Mouse (Mus musculus): ENCODE measurements around the gene Ppm1g. TPM values are rescaled to one million over a fixed set of nuclear protein-coding genes. Genes with fewer than 3 reads are reported as not detected.
"Not testable (repeated sequence)": the region's sequence is repeated elsewhere in the genome, so short reads cannot be mapped to it uniquely, and the experiment has no call there.

Gene Ppm1g
- total RNA-seq, 2 experiments from 2014 or later = 41.1 to 45.7 TPM

DNA sequence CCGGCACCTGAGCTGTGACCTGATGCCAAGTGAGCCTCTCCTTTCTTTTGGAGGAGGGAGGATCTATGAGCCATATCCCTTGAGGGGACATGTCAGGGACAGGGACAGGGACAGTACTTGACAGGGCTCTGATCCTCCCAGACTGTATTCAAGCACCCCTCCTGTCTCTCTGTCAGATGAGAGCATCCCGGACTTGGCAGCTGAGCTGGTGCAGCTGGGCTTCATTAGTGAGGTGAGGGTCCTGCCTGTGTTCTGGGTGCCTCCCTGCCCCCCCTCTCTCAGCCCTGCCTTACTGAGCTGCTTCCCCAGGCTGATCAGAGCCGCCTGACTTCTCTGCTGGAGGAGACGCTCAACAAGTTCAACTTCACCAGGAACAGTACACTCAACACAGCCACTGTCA is 30.2 kb upstream of the Ppm1g start:
- Histone ChIP-seq H3K27ac (no peak overlapping the region), H3K4me3 (no peak overlapping the region)
- no peak for TF ChIP-seq CTCF (IDR thresholded peaks at IDR 0.05)
- DNase-seq = no peak
- intact Hi-C loops (cut with DNase I) = no loop called here

- intact Hi-C loops (cut with DNase I) = no loop called here
- peak overlapping the region; percentile 99 for H3K4me3 ChIP-seq
- no peak for DNase-seq
- H3K27ac ChIP-seq = peak overlapping the region; percentile 99
- TF ChIP-seq CTCF (IDR thresholded peaks at IDR 0.05) = no peak
These were observed 21.7 kb upstream of the Ppm1g start for GRCm38 (mm10) chr5:31242191-31242590.

- Histone ChIP-seq H3K4me3 (peak overlapping the region; percentile 99), H3K27ac (peak overlapping the region; percentile 99)
- no peak for DNase-seq
- intact Hi-C loops (cut with DNase I) = loop anchor here (2.0 kb wide), 2 partner anchors 21 to 49 kb away; partner anchors contain the start of genes Ift172 and Ppm1g
- TF ChIP-seq CTCF (IDR thresholded peaks at IDR 0.05) = no peak
These were observed 21.1 kb upstream of the Ppm1g start for GRCm38 (mm10) chr5:31241522-31242034.

GRCm38 (mm10) chr5:31240637-31241521 is 20.4 kb upstream of the Ppm1g start, which contains the start of the genes Nrbp1 and Gm9970:
TSS of gene Nrbp1 (plus strand) at chr5:31240864.
TSS of gene Gm9970 (minus strand) at chr5:31241232.
- DNase-seq = peak; percentile 99
- H3K4me3 ChIP-seq = peak within 1 kb of the TSS; percentile 99
- peak within 1 kb of the TSS; percentile 99 for H3K27ac ChIP-seq
- no peak for TF ChIP-seq CTCF (IDR thresholded peaks at IDR 0.05)
- intact Hi-C loops (cut with DNase I) = loop anchor here (2.0 kb wide), 2 partner anchors 20 to 50 kb away; partner anchors contain the start of genes Ift172 and Ppm1g

- no peak overlapping the region for H3K4me3 ChIP-seq
- no peak for TF ChIP-seq CTCF (IDR thresholded peaks at IDR 0.05)
- DNase-seq = no peak
- no peak overlapping the region for H3K27ac ChIP-seq
- intact Hi-C loops (cut with DNase I) = no loop called here
These were observed 6.2 kb upstream of the Ppm1g start for GRCm38 (mm10) chr5:31226641-31227040.

GRCm38 (mm10) chr5:31222696-31223095 is 2.2 kb upstream of the Ppm1g start:
- DNase-seq = no peak
- Histone ChIP-seq H3K27ac (no peak overlapping the region), H3K4me3 (no peak overlapping the region)
- TF ChIP-seq CTCF (IDR thresholded peaks at IDR 0.05) = no peak
- intact Hi-C loops (cut with DNase I) = loop anchor here (5.0 kb wide), 1 partner anchor 40 kb away; the partner anchor contains the start of gene Gtf3c2

DNA sequence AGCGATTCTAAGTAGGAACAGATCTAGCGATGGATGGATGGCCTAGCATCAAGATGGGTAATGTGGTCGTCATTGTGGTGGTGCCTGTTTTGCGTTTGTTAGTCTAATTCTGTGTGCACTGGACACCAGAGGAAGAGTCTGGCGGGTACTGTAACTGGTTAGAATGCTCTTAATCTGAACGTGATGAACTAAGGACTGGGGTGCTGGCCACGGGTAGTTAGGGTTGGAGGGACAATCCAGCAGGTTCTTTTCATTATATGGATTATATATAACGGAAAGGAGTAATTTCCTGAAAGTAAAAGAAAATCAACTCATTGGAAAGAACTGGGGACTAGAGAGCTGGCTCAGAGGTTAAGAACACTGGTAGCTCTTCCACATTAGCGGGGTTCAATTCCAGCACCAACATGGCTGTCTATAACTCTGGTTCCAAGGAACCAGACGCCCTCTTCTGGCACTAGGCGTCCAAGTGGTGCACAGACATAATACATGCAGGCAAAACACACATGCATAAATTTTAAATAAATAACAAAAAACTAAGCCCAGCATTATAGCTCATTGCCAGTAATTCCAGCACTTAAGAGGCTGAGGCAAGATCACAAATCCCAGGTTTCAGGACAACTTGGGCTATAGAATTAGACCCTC is 938 bp upstream of the Ppm1g start:
- Histone ChIP-seq H3K4me3 (peak overlapping the region; percentile 98), H3K27ac (peak overlapping the region; percentile 96)
- intact Hi-C loops (cut with DNase I) = loop anchor here (2.0 to 5.0 kb wide), 3 partner anchors 19 to 39 kb away; partner anchors contain the start of genes Gm9970, Gtf3c2, Nrbp1 and Zfp513
- no peak for DNase-seq
- peak; percentile 30; the same call in 1 of the 2 replicates for TF ChIP-seq CTCF (IDR thresholded peaks at IDR 0.05)

DNA sequence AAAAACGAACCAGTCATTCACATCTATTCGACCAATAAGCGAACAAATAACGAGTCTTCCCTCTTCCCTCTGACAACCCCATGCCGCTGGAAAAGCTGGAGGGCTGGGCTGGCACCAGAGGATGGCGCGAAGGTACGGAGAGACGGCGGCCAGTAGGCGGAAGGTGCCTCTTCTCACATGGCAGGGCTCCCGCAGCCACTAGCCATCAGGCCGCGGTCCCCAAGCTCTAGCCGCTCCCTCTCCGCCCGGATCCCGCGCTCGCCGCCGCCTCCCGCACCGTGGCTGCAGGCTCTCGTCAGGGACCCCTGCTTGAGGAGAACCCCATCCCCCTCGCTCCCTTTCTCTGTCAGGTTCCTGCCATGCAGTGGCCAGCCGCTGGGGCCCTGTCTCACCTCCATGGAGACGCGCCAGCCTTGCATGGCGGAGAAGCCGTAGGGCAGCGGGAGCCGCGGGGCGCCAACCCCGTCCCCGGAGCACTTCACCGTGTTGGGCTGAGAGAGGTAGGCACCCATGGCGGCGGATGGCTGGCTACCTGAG is 508 bp downstream of the Ppm1g start:
- Histone ChIP-seq H3K4me3 (peak overlapping the region; percentile 98), H3K27ac (peak overlapping the region; percentile 96)
- no peak for TF ChIP-seq CTCF (IDR thresholded peaks at IDR 0.05)
- intact Hi-C loops (cut with DNase I) = loop anchor here (2.0 to 5.0 kb wide), 4 partner anchors 17 to 107 kb away; partner anchors contain the start of genes Gm9970, Gtf3c2, Nrbp1 and Zfp513
- DNase-seq = peak; percentile 76

- no peak for TF ChIP-seq CTCF (IDR thresholded peaks at IDR 0.05)
- Histone ChIP-seq H3K27ac (peak overlapping the region; percentile 96), H3K4me3 (peak overlapping the region; percentile 98)
- no peak for DNase-seq
- intact Hi-C loops (cut with DNase I) = loop anchor here (5.0 kb wide), 1 partner anchor 108 kb away; no protein-coding TSS in a partner anchor
These were observed 1.0 kb downstream of the Ppm1g start for GRCm38 (mm10) chr5:31219474-31219873.

DNA sequence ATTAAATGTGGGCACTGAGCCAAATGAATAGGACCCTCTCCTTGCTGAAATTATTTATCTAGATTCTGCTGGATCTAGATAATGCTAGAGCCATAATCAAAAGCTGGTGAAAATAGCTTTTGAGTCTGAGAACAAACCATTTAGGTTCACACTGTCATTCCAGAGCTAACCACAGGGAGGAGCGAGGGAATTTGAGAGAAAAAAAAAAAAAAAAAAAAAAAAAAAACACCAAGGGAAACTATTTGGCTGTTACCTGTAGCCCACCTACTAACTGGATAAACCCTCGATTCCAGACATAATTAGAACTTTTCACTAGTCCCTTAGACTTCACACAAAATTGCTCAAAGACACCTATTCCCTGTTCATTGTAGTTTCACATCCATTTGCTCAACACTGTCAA is 1.4 kb downstream of the Ppm1g start:
- peak; percentile 51 for TF ChIP-seq CTCF (IDR thresholded peaks at IDR 0.05)
- intact Hi-C loops (cut with DNase I) = loop anchor here (5.0 kb wide), 1 partner anchor 108 kb away; no protein-coding TSS in a partner anchor
- peak overlapping the region; percentile 98 for H3K4me3 ChIP-seq
- H3K27ac ChIP-seq = peak overlapping the region; percentile 96
- DNase-seq = no peak

- intact Hi-C loops (cut with DNase I) = loop anchor here (5.0 kb wide), 1 partner anchor 109 kb away; no protein-coding TSS in a partner anchor
- no peak for TF ChIP-seq CTCF (IDR thresholded peaks at IDR 0.05)
- no peak for DNase-seq
- H3K27ac ChIP-seq = no peak overlapping the region
- H3K4me3 ChIP-seq = no peak overlapping the region
These were observed 2.2 kb downstream of the Ppm1g start for GRCm38 (mm10) chr5:31218294-31218693.

GRCm38 (mm10) chr5:31216554-31216953 is 3.9 kb downstream of the Ppm1g start:
- intact Hi-C loops (cut with DNase I) = loop anchor here (5.0 kb wide), 1 partner anchor 111 kb away; no protein-coding TSS in a partner anchor
- not testable (repeated sequence) for DNase-seq, H3K27ac ChIP-seq, H3K4me3 ChIP-seq
